Mouse (Mus musculus) brain, embryonic 18.5 days (tissue): ENCODE results near the gene Rplp0.
"Not testable (repeated sequence)": the region's sequence is repeated elsewhere in the genome, so short reads cannot be mapped to it uniquely, and the experiment has no call there.

ENCODE experiments used
- DNase-seq: peaks from one replicate; pipeline ENCODE4 v3.0.0-alpha.2; 2012; ENCODE audit warnings: low read depth, low spot score

Gene Rplp0

GRCm38 (mm10) chr5:115550482-115551005, 8.7 kb upstream of the Rplp0 start:
- no peak for DNase-seq

DNA sequence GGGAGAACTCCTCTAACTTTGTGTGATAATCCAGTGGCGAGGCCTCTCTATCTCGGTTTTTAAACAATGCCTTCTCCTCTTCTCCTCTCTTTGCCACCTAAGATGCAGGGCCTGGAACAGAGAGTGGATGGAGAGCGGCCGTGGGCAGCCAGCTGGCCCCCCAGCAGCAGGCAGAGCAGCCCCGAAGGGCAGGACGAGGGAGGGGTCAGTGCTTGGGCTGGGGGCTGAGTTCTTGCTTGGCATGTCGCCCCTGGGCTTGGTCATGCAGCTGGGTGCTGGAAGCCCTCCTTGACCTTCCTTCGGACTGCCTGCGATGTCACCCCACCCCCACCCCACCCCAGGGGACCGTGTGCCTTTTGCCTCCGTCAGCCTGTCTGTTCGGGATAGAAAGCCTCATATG, 7.9 kb upstream of the Rplp0 start:
- no peak for DNase-seq

DNA sequence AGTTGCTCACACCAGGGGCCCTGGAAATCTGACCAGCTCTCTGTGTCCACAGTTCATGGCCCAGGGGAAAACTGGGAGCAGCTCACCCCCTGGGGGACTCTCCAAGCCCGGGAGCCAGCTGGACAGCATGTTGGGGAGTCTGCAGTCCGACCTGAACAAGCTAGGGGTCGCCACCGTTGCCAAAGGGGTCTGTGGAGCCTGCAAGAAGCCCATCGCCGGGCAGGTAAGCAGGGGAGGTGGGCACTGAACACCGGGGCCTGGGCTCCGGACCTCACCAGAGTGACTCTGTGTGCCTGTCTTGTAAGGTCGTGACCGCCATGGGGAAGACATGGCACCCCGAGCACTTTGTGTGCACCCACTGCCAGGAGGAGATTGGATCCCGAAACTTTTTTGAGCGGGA, 7.5 kb upstream of the Rplp0 start:
- no peak for DNase-seq

DNA sequence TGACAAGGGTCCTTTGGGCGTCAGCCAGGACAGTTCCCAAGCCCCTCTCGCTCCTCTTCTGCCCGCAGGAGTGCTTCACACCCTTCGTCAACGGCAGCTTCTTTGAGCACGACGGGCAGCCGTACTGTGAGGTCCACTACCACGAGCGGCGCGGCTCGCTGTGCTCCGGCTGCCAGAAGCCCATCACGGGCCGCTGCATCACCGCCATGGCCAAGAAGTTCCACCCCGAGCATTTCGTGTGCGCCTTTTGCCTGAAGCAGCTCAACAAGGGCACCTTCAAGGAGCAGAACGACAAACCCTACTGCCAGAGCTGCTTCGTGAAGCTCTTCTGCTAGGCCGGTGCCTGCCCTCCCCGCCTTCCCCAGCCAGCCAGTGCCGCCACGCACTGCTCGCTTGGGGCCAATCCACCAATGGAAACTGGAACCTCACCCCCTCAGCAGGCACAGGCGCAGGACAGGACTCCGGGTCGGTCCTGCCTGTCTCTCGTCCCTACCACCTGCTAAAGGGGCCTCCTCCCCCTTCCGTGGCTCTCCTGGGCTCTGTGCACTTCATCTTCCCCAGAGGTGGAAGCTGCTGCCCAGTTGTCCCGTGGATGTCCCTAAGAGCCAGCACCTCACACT, 5.4 kb upstream of the Rplp0 start:
- DNase-seq, result no peak

DNA sequence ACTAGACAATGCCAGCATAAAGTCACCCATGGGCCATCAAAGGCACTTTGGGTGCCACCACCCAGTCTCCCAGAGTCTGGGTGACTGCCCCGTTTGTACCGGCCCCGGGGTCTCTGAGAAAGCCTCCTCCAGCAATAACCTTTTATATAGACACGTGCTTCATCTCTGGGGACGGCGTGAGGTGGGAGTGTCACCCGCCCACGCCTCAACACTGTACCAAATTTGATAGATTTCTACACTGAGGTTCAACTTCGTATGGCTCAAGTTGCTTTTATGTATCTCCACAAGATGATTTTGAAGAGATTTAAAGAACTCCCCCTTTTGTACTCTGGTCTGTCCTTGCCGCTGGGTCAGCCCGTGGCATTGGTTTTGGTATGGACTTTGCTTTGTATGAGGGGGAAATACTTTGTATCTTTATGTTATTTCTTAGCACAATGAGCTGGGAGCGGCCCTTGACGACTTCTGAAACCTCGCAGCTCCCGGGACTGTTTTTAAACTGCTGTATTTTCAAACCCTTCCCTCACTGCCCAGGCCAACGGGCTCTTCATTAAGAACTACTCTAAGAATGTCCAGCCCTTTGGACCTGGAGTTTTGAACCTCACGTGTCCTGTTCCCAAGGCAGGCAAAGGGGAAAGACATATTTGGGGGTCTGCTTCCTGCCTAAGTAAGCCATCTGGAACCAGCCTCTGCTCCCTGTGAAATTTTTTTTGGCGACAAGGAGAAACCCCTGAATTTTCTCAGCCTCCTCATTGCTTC, 4.6 kb upstream of the Rplp0 start:
- no peak for DNase-seq

GRCm38 (mm10) chr5:115556217-115556616, 3.0 kb upstream of the Rplp0 start:
- DNase-seq, result no peak

GRCm38 (mm10) chr5:115558182-115558794, 979 bp upstream of the Rplp0 start:
- no peak for DNase-seq

DNA sequence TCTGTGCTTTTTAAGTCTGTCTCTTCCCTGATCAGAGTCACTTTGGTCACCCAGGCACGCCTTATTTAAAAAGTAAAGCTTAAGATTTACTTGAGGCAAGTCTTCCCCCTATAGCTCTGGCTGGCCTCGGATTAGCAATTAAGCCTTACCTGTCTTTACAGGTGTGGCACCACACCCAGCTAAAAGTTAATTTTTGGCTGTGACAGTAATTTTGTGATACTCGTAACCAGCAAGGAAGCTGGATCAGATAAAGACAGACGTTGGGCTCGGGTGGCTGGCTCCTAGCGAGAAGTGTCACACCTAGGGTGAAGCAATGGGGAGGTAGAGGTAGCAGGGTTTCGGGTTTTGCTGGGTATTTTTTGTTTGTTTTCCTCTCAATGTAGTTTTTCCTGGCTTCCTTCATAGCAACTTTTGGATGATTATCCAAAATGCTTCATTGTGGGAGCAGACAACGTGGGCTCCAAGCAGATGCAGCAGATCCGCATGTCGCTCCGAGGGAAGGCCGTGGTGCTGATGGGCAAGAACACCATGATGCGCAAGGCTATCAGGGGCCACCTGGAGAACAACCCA, 1.2 kb downstream of the Rplp0 start:
- no peak for DNase-seq

GRCm38 (mm10) chr5:115563771-115564585, 4.7 kb downstream of the Rplp0 start:
- DNase-seq, result no peak

DNA sequence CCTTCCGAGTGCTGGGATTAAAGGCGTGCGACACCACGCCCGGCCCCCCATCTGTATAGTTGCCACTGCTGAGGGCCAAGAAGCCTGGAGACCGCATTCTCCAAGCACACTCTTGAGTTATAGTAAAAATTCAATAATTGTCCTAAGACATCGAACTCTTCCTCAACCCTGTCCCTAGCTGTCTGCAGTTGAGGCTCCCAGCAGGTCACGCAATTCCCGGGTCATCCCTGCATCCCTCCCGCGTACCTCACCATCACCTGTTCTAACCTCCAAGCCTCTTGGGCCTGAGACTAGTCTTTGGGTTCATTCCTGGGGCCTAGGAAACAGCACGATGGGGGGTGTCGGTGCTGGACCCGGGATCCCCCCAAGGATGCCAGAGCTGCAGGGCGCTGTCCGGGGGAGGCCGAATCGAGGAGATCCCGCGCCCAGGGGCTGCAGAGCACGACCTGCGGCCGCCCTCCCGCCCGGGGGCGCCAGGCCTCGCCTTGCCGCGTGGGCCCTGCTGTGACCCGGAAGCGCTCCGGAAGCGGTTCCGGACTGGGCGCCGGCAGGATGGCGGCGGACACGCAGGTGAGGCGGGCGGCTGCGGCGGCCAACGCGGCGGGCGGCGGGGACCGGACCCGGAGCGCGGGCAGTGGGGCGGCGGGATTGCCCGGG, 5.6 kb downstream of the Rplp0 start, which contains the start of gene Gcn1l1:
Gcn1l1 (plus strand) TSS at position 518 of the 657 bp plus-strand sequence.
- DNase-seq, result no peak

- no peak for DNase-seq
Observed at GRCm38 (mm10) chr5:115565403-115565802, 6.1 kb downstream of the Rplp0 start.

- no peak for DNase-seq
Observed at GRCm38 (mm10) chr5:115568681-115569080, 9.4 kb downstream of the Rplp0 start.

- DNase-seq, result no peak
Observed at GRCm38 (mm10) chr5:115569308-115569707, 10.0 kb downstream of the Rplp0 start.

GRCm38 (mm10) chr5:115569721-115570120, 10.5 kb downstream of the Rplp0 start:
- DNase-seq, result no peak

DNA sequence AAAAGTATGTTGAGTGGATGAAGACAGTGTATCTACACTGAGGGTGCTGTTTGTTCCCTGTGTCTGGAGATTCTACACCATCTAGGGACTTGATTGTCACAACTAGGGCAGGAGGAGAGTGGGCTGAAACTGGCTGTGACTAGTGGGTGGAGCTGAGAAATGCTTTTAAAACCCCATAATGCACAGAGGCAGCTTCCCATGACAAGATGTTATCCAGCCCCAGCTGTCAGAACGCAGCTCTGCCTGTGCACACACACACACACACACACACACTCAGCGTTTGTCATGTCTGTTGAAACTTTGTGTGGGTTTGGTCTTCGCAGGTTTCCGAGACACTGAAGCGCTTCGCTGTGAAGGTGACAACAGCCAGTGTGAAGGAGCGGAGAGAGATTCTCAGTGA, 11.8 kb downstream of the Rplp0 start:
- DNase-seq, result no peak

GRCm38 (mm10) chr5:115572679-115573535, 13.6 kb downstream of the Rplp0 start:
- DNase-seq, result no peak

DNA sequence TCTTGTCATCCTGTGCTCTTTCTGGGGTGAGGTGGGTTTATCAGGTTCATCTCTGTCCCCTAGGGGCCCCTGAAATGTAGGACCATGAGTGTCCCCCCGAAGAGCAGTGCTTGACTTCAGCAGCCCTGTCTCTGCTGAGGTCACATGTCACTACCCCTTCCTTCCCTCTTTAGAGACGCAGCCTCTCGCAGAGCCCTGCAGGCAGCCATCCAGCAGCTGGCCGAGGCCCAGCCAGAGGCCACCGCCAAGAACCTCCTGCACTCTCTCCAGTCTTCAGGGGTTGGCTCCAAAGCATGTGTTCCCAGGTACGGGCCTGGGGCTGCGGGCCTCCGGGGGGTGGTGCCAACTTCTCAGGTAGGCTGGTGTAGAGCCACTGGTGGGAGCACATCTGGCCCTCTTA, 15.7 kb downstream of the Rplp0 start:
- DNase-seq, result no peak

- DNase-seq, result not testable (repeated sequence)
Observed at GRCm38 (mm10) chr5:115577686-115578085, 18.4 kb downstream of the Rplp0 start.

DNA sequence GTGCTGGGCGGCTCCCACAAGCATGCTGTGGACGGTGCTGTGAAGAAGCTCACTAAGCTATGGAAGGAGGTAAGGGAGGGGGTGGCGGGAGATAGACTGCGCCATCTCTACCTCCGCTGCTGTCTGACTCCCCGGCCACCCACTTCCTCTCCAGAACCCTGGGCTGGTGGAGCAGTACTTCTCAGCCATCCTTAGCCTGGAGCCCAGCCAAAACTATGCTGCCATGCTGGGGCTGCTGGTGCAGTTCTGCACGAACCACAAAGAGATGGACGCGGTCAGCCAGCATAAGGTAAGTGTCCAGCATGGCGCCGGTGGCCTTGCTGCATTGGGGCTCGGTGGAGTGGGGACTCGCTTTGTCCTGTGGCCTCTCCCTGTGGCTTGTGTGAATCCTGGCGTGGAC, 19.7 kb downstream of the Rplp0 start:
- DNase-seq, result no peak

- no peak for DNase-seq
Observed at GRCm38 (mm10) chr5:115579363-115579762, 20.1 kb downstream of the Rplp0 start.
